Mouse (Mus musculus): Measurements from ENCODE around the gene Rtkn2. TPM values are rescaled to one million over a fixed set of nuclear protein-coding genes. Genes with fewer than 3 reads are reported as not detected.
A peak's percentile ranks its signal among the peaks of the same experiment; 100 is the strongest.

Rtkn2 gene
- total RNA-seq (2021), result 1 to 10 TPM; 2.2 to 3.0 TPM
- long read RNA-seq, experiment 1, partial matches to known transcripts, result 0 of 5 reads
- long read RNA-seq, experiment 1, other reads (novel, unspliced or antisense), result 4 of 5 reads
- long read RNA-seq, experiment 2, partial matches to known transcripts, result 0 of 3 reads
- long read RNA-seq, experiment 2, other reads (novel, unspliced or antisense), result 3 of 3 reads

GRCm38 (mm10) chr10:67979401-67980157 is at the start of gene Rtkn2:
TSS of gene Rtkn2 (plus strand) at chr10:67979570.
- DNase-seq, result peak; percentile 89

DNA sequence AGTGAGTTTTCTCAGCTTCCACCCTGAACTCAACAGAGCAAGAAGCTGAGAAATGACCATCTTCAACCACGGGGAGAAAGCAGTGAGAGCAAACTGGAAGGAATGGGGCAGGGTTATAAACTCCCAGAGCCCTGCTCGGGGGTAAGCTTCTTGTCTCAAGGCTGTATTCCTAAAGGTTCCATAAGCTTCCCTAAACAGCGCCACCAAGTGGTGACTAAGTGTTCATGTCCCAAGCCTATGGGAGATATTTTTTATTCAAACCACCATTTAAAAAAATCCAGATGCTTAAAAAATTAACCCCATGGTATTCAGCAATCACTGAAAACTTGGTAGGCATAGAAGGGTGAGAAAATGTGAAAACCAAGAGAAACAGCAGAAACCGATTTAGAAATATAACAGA is 48.0 kb upstream of the Rtkn2 start:
- DNase-seq, result no peak

DNA sequence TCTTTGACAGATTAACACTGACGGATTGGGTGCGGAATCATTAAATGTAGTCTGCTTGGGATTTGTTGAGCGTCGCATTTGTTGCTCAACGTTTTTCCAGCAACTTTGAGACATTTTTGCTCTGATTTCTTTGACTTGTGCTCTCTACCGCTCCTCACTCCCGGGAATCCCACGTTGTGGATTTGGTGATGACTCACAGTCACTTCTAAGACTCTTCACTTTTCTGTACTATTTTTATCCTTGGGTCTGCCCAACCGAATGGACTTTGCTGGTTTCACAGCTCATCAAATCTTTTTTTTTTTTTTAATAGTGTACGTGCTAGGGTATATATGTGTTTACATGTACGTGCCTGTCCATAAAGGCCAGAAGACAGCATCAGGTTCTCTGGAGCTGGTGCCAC is 46.6 kb upstream of the Rtkn2 start:
- DNase-seq, result no peak

DNA sequence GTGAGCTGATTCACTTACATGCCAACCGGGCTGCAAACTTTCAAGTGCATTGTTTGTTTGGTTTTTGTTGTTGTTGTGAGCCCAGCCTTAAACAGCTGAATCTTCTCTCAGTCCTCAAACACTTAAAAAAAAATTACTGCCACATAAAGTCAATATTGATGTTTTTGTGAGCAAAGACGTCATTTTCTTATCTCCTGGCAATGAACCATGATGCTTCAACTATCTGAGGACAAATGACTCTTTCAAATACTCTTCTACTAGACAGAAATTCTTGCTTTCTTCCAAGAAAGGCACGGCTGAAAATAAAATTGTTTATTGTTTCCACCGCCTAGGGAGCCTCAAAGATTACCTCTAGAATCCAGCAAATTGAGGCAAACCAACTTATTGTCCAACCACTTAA is 42.4 kb upstream of the Rtkn2 start:
- DNase-seq, result no peak

DNA sequence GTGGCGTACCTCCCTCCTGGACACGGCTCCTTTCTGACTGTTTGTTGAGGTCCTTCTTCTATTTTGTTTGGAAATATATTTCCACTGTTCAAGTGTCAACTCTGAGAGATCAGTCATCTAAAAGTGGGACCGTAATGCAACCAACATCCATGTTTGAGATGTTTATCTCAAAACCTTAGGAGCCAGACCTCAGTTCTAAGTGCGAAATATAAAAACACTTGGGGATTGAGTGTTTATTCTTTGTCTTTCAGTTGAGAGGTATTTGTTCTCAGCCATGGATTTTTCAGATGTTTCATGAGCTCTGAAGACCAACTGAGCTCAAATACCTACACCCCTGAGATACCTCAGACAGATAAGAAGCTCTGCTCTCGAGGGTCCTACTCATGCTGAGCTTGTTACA is 41.6 kb upstream of the Rtkn2 start:
- no peak for DNase-seq

- no peak for DNase-seq
Measured at GRCm38 (mm10) chr10:67939546-67939945, 39.8 kb upstream of the Rtkn2 start.

- no peak for DNase-seq
Measured at GRCm38 (mm10) chr10:67943513-67943912, 35.9 kb upstream of the Rtkn2 start.

- DNase-seq, result no peak
Measured at GRCm38 (mm10) chr10:67950059-67950748, 29.2 kb upstream of the Rtkn2 start.

DNA sequence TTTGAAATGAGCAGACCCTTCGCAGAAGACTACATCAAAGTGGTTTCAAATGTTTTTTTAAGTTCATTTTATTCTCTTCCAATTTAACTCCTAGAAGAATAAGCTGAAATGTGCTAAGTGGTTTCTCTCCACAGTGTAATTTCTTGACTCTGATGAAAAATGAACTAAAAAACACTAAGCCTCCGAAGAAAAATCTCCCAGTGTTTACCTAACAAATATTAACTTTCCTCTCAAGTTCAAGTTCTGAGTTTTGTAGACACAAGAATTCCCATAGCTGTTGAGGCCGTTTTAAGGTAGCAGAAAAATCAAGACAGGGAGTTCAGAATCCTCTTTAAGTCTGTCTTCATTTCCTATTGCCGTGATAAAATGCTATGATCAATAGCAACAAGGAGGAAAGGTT is 27.7 kb upstream of the Rtkn2 start:
- DNase-seq, result no peak

DNA sequence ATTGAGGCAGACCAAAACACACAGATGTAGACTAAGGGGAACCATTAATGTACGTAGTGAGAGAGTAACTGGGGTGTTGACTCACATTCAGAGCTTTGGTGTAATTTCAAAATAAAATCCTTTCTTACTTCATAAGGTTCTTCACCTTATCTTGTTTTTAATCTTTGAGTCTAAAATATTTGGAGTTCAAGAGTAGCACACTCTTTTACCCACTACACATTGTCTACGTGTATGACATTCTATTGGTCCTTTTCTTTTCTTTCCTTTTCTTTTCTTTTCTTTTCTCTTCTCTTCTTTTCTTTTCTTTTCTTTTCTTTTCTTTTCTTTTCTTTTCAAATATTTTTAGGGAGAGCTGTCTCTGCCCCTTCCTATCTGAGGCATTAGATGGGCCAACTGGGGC is 23.4 kb upstream of the Rtkn2 start:
- no peak for DNase-seq

DNA sequence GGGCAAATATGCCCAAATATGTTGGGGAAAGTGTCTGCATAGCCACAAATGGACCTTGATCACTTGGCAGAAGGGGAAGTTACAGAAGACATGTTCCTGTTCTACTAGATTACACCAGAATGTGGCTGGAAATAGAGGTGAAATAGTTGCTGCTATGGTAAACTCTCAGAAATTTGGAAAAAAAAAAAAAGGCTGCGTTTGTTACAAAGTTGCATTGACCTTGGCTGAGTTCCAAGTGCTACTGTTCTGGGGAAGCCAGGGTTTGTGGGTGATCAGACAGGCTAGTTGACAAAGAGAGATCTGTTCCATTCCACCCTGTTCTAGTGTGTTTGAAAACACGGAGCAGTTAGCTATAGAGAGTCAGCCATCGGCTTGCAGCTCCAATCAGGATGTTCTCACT is 19.4 kb upstream of the Rtkn2 start:
- no peak for DNase-seq

- DNase-seq, result no peak
Measured at GRCm38 (mm10) chr10:67962496-67962895, 16.9 kb upstream of the Rtkn2 start.

DNA sequence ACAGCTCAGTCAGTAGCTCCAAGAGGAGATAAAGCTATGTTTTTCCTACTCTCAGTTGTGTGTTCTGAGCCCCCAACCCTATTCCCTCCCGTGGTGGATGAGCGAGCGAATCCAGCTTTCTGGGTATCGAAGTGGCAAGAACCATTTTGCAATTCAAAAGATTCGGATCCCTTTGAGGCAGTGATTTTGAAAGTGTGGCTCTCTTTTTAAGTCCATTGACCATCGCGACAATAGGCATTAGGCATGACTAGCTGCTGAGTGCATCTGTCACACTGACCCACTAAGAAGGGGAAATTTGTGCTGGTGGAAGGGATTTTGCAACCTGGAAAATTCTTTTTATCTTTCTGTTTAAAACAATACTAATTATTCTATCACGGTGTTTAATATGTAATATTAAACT is 15.3 kb upstream of the Rtkn2 start:
- DNase-seq, result no peak

DNA sequence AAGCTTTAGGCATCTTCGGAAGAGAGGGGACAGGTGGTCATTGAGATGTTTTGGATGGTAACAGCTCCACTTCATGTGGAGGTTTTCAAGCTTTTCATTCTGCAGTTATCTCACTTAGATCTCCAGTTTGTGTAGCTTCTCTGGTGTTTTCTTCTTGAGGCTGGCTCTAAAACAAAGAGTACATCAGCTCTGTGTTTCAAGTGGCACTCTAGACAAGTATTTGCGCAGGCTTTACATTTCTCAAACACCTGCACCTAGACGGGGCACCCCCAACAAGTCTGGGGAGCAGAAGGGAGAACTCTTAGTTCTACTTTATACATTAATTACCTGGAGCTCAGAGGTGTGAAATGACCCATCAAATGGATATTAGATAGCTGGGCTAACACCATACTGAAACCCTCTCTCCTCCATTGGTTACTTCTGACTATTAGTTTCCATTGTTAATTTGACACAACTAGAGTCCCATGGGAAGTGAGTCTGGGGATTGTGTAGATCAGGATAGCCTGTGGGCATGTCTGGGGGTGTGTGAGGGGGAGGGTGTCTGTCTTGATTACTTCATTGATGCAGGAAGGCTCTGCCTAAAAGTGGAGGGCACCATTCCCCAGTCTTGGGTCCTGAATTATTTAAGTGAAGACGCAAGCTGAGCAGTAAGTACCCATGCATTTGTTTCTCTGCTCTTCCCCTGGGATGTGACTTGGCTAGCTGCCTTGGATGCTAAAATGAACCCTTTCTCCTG is 14.0 kb upstream of the Rtkn2 start:
- DNase-seq, result no peak

DNA sequence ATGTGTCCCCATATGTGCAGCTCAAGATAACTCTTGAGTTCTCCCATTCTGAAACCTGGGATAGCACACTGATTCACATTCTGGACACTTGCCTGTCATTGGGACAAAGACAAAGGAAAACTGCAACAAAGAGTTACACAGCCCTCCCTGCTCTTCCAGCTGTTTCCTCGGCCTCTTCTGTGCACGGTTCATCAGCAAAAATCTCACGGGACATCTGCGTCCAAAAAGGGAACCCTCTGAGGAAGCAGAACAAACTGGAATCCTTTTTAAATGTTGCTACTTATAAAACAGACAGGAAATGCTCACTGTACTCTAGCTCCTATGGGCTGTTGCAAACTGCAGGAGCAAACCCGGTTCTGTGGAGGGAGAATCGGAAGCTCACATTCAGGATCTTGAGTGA is 13.3 kb upstream of the Rtkn2 start:
- no peak for DNase-seq

GRCm38 (mm10) chr10:67966983-67967382 is 12.4 kb upstream of the Rtkn2 start:
- DNase-seq, result no peak

DNA sequence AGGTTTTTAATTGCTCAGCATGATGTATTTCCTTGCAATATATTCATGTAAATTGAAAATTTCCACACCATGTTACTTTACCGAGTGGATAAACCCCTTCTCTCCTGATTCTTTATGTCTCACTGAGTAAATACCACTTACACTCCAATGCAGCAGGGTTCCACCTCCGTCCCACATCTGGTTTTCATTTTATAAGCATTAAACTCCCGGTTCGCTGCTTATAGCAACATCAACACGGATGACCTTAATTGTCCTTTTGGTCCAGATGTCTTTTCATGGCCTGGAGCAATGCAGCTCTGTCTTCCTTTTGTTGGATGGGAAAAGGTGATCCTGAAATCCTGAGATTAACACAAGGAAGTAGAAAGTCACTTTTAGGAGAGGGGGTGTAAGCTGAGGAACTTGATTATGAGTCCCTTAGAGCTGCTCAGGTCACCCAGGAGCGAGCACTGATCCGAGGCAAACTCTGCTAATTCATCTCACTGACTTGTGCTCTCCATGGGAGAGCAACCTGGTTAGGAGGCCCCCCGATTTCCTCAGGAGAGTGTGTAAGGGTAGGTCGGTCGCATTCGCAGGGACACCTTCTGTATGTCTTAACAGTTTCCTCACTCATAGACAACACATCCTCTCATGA is 8.1 kb upstream of the Rtkn2 start:
- DNase-seq, result no peak

GRCm38 (mm10) chr10:67977271-67977670 is 2.1 kb upstream of the Rtkn2 start:
- no peak for DNase-seq

DNA sequence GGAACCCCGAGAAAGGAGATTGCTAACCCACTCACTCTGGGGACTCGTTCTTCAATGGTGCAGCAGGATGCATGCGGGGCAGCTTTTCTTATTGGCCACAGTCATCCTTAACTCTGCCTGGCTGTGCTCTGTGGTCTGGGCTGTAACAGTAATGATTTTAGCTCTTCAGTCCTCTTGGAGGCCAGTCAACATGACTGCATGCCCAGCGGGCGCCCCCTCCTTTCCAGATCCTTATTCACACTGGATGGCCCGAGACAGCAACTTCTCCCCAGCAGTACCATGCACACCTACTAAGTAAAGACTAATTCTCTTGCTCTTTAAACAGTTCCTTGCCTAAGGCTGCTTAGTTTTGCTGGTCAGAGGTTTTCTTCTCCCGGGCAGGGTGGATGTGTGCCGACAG is 4.4 kb downstream of the Rtkn2 start:
- no peak for DNase-seq

DNA sequence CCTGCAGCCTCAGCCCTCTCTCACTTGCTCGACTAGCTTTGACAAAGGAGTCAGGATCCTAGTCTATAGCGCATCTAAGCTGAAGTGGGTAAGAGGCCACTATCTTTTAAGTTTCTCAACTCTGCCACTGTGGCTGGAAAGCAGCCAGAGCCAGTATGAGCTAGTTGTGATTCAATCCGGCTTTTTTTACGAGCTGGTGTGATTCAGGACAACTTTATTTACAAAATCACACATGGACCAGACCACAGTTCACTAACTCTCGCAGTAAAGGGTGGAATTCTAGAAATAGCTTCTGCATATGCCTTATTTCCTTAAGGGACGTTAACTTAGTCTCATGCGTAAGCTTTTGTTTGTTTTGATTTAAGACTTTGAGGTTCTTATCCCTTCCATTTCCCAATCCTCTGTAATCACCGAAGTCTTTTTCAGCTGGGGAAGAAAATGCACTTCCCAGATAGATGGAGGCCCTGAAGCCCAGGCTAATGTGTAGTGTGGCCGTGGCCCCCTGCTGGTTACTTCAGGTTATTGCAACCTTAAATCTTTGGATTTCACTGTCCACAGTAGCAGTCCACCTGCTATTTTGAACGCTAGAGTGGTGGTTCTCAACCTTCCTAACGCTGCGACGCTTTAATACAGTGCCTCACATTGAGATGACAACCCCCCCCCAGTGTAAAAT is 5.0 kb downstream of the Rtkn2 start:
- DNase-seq, result peak; percentile 43

DNA sequence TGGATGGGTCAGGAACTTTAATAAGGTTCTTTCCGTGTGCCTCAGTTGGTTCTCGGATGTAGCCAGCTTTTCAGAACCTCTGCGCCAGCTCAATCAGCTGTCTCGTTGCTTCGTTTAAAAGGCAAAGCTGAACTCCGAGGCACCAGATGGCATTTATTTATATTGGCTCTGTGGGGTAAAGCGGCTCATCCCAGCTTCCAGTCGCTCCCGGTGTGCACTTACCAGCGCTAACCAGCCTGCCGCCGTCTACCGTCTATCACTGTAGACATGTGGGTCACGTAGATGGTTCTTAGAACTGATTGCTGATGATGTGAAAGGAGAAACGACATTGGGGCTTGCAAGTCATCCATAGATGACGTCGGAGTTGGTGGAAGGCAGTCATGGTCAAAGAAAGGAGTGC is 5.7 kb downstream of the Rtkn2 start:
- no peak for DNase-seq

- DNase-seq, result no peak
Measured at GRCm38 (mm10) chr10:67995356-67995755, 16.0 kb downstream of the Rtkn2 start.

Data from gastrocnemius, postnatal 10 days (tissue).